Mouse (Mus musculus): ENCODE data around the gene Ccdc87. TPM values are rescaled to one million over a fixed set of nuclear protein-coding genes. Genes with fewer than 3 reads are reported as not detected.

Ccdc87 gene
- total and polyA plus RNA-seq, 3 experiments: 0.05 TPM; not detected in 2

GRCm38 (mm10) chr19:4813015-4813414, 26.2 kb upstream of the Ccdc87 start:
- DNase-seq (ENCODE audit: low spot score) (no peak), ATAC-seq (ENCODE audit: extremely low read depth, insufficient number of reproducible peaks, low FRiP score, poor library complexity, severe bottlenecking) (no peak)
- Histone ChIP-seq H3K4me3 (ENCODE audit: low read depth, low read length) (no peak overlapping the region), H3K36me3 (replicated peaks) (peaks cover 7% of the 10 kb centered on the region), H3K27me3 (ENCODE audit: insufficient read depth, low read length) (peaks cover 5% of the 10 kb centered on the region; the same call in 1 of the 2 replicates), H3K9me3 (replicated peaks) (0 out of 2 replicates have a peak, but pooled peaks cover 3% of the 10 kb centered on the region), H3K4me1 (ENCODE audit: insufficient read depth, low read depth, low read length) (peaks cover 16% of the 10 kb centered on the region)
- TF ChIP-seq GATA2 (IDR thresholded peaks at IDR 0.05; ENCODE audit: borderline replicate concordance, low read depth, low read length) (no peak), CTCF (IDR thresholded peaks at IDR 0.05; ENCODE audit: low read depth, low read length) (no peak), TAL1 (conservative IDR thresholded peaks at IDR 0.05; ENCODE audit: low read depth, low read length) (no peak), GATA1 (IDR thresholded peaks at IDR 0.05; ENCODE audit: borderline replicate concordance, low read length) (no peak), POLR2AphosphoS5 (IDR thresholded peaks at IDR 0.05; ENCODE audit: insufficient replicate concordance, low read depth, low read length) (no peak)

GRCm38 (mm10) chr19:4817182-4817835, 21.9 kb upstream of the Ccdc87 start:
- no peaks in the 10 kb centered on the region for H3K36me3 ChIP-seq (replicated peaks)
- no peaks in the 10 kb centered on the region for H3K4me1 ChIP-seq (ENCODE audit: insufficient read depth, low read depth, low read length)
- no peak overlapping the region for H3K4me3 ChIP-seq (ENCODE audit: low read depth, low read length)
- TF ChIP-seq TAL1 (conservative IDR thresholded peaks at IDR 0.05; ENCODE audit: low read depth, low read length) (no peak), CTCF (IDR thresholded peaks at IDR 0.05; ENCODE audit: low read depth, low read length) (no peak), GATA2 (IDR thresholded peaks at IDR 0.05; ENCODE audit: borderline replicate concordance, low read depth, low read length) (no peak), POLR2AphosphoS5 (IDR thresholded peaks at IDR 0.05; ENCODE audit: insufficient replicate concordance, low read depth, low read length) (no peak), GATA1 (IDR thresholded peaks at IDR 0.05; ENCODE audit: borderline replicate concordance, low read length) (no peak)
- peaks cover 5% of the 10 kb centered on the region for H3K27me3 ChIP-seq (ENCODE audit: insufficient read depth, low read length)
- H3K9me3 ChIP-seq (replicated peaks): 0 out of 2 replicates have a peak, but pooled peaks cover 3% of the 10 kb centered on the region
- DNase-seq (ENCODE audit: low spot score) (no peak), ATAC-seq (ENCODE audit: extremely low read depth, insufficient number of reproducible peaks, low FRiP score, poor library complexity, severe bottlenecking) (no peak)

GRCm38 (mm10) chr19:4820678-4821303, 18.4 kb upstream of the Ccdc87 start:
- no peak for TF ChIP-seq TAL1 (conservative IDR thresholded peaks at IDR 0.05; ENCODE audit: low read depth, low read length)
- TF ChIP-seq GATA2 (IDR thresholded peaks at IDR 0.05; ENCODE audit: borderline replicate concordance, low read depth, low read length): no peak
- no peak for TF ChIP-seq CTCF (IDR thresholded peaks at IDR 0.05; ENCODE audit: low read depth, low read length)
- TF ChIP-seq GATA1 (IDR thresholded peaks at IDR 0.05; ENCODE audit: borderline replicate concordance, low read length): no peak
- TF ChIP-seq POLR2AphosphoS5 (IDR thresholded peaks at IDR 0.05; ENCODE audit: insufficient replicate concordance, low read depth, low read length): no peak
- ATAC-seq (ENCODE audit: extremely low read depth, insufficient number of reproducible peaks, low FRiP score, poor library complexity, severe bottlenecking) (no peak), DNase-seq (ENCODE audit: low spot score) (no peak)
- no peaks in the 10 kb centered on the region for H3K9me3 ChIP-seq (replicated peaks)
- peaks cover 5% of the 10 kb centered on the region for H3K27me3 ChIP-seq (ENCODE audit: insufficient read depth, low read length)
- H3K36me3 ChIP-seq (replicated peaks): peaks cover 16% of the 10 kb centered on the region
- H3K4me1 ChIP-seq (ENCODE audit: insufficient read depth, low read depth, low read length): no peaks in the 10 kb centered on the region
- H3K4me3 ChIP-seq (ENCODE audit: low read depth, low read length): no peak overlapping the region

GRCm38 (mm10) chr19:4828444-4829114, 10.6 kb upstream of the Ccdc87 start:
- DNase-seq (ENCODE audit: low spot score) (no peak), ATAC-seq (ENCODE audit: extremely low read depth, insufficient number of reproducible peaks, low FRiP score, poor library complexity, severe bottlenecking) (no peak)
- Histone ChIP-seq H3K36me3 (replicated peaks) (peaks cover 89% of the 10 kb centered on the region), H3K4me3 (ENCODE audit: low read depth, low read length) (no peak overlapping the region), H3K9me3 (replicated peaks) (no peaks in the 10 kb centered on the region), H3K27me3 (ENCODE audit: insufficient read depth, low read length) (no peaks in the 10 kb centered on the region), H3K4me1 (ENCODE audit: insufficient read depth, low read depth, low read length) (peaks cover 3% of the 10 kb centered on the region; the same call in 1 of the 2 replicates)
- TF ChIP-seq GATA1 (IDR thresholded peaks at IDR 0.05; ENCODE audit: borderline replicate concordance, low read length) (no peak), GATA2 (IDR thresholded peaks at IDR 0.05; ENCODE audit: borderline replicate concordance, low read depth, low read length) (no peak), CTCF (IDR thresholded peaks at IDR 0.05; ENCODE audit: low read depth, low read length) (no peak), POLR2AphosphoS5 (IDR thresholded peaks at IDR 0.05; ENCODE audit: insufficient replicate concordance, low read depth, low read length) (no peak), TAL1 (conservative IDR thresholded peaks at IDR 0.05; ENCODE audit: low read depth, low read length) (no peak)

- TF ChIP-seq TAL1 (conservative IDR thresholded peaks at IDR 0.05; ENCODE audit: low read depth, low read length): no peak
- no peak for TF ChIP-seq CTCF (IDR thresholded peaks at IDR 0.05; ENCODE audit: low read depth, low read length)
- no peak for TF ChIP-seq POLR2AphosphoS5 (IDR thresholded peaks at IDR 0.05; ENCODE audit: insufficient replicate concordance, low read depth, low read length)
- no peak for TF ChIP-seq GATA2 (IDR thresholded peaks at IDR 0.05; ENCODE audit: borderline replicate concordance, low read depth, low read length)
- no peak for TF ChIP-seq GATA1 (IDR thresholded peaks at IDR 0.05; ENCODE audit: borderline replicate concordance, low read length)
- DNase-seq (ENCODE audit: low spot score) (no peak), ATAC-seq (ENCODE audit: extremely low read depth, insufficient number of reproducible peaks, low FRiP score, poor library complexity, severe bottlenecking) (no peak)
- H3K4me3 ChIP-seq (ENCODE audit: low read depth, low read length): no peak overlapping the region
- peaks cover 3% of the 10 kb centered on the region; the same call in 1 of the 2 replicates for H3K4me1 ChIP-seq (ENCODE audit: insufficient read depth, low read depth, low read length)
- H3K36me3 ChIP-seq (replicated peaks): peaks cover 94% of the 10 kb centered on the region
- no peaks in the 10 kb centered on the region for H3K9me3 ChIP-seq (replicated peaks)
- H3K27me3 ChIP-seq (ENCODE audit: insufficient read depth, low read length): no peaks in the 10 kb centered on the region
Observed at GRCm38 (mm10) chr19:4829156-4829555, 10.0 kb upstream of the Ccdc87 start.

GRCm38 (mm10) chr19:4833977-4834376, 5.2 kb upstream of the Ccdc87 start:
- no peak for TF ChIP-seq GATA1 (IDR thresholded peaks at IDR 0.05; ENCODE audit: borderline replicate concordance, low read length)
- TF ChIP-seq GATA2 (IDR thresholded peaks at IDR 0.05; ENCODE audit: borderline replicate concordance, low read depth, low read length): no peak
- TF ChIP-seq POLR2AphosphoS5 (IDR thresholded peaks at IDR 0.05; ENCODE audit: insufficient replicate concordance, low read depth, low read length): no peak
- no peak for TF ChIP-seq CTCF (IDR thresholded peaks at IDR 0.05; ENCODE audit: low read depth, low read length)
- TF ChIP-seq TAL1 (conservative IDR thresholded peaks at IDR 0.05; ENCODE audit: low read depth, low read length): no peak
- no peaks in the 10 kb centered on the region for H3K27me3 ChIP-seq (ENCODE audit: insufficient read depth, low read length)
- peaks cover 19% of the 10 kb centered on the region for H3K4me1 ChIP-seq (ENCODE audit: insufficient read depth, low read depth, low read length)
- ATAC-seq (ENCODE audit: extremely low read depth, insufficient number of reproducible peaks, low FRiP score, poor library complexity, severe bottlenecking): no peak
- no peak overlapping the region for H3K4me3 ChIP-seq (ENCODE audit: low read depth, low read length)
- no peaks in the 10 kb centered on the region for H3K9me3 ChIP-seq (replicated peaks)
- peaks cover 80% of the 10 kb centered on the region for H3K36me3 ChIP-seq (replicated peaks)
- DNase-seq (ENCODE audit: low spot score): no peak

Data from G1E (cell line).